Comparison of ENCODE assay signal across 16 mouse cellular contexts in genomic region chr8:79201446-79202147, GRCm38 (mm10). TPM values are rescaled to one million over a fixed set of nuclear protein-coding genes. Genes with fewer than 3 reads are reported as not detected.
DNase-seq lines count a peak whose midpoint lies in the region; ATAC-seq and TF ChIP-seq lines count a peak whose summit lies in the region.
"Had no signal": no experiment of that assay in that cellular context is flagged by ENCODE, and none has a peak within 500 bp of the region (broad histone marks: within the 10 kb centered on the region; RNA-seq: fewer than 3 reads in every experiment).

No protein-coding gene starts in this region.

- peaks cover 12% of the 10 kb centered on the region for H3K4me1 ChIP-seq in forebrain, embryonic 15.5 days
- H3K4me1 ChIP-seq in forebrain, embryonic 10.5 days: peaks cover 9% of the 10 kb centered on the region
- peaks cover 9% of the 10 kb centered on the region; the same call in 1 of the 2 replicates for H3K4me1 ChIP-seq in forebrain, postnatal 0 days (ENCODE audit: insufficient read depth)
- H3K4me1 ChIP-seq: liver, embryonic 13.5 days had no signal

- H3K9ac ChIP-seq in forebrain, embryonic 15.5 days (replicated peaks): no peak overlapping the region
- H3K9ac ChIP-seq in forebrain, postnatal 0 days: no peak overlapping the region
- H3K9ac ChIP-seq: liver, embryonic 13.5 days had no signal

- no peak overlapping the region for H3K4me2 ChIP-seq in forebrain, embryonic 15.5 days (replicated peaks)
- H3K4me2 ChIP-seq in forebrain, postnatal 0 days (ENCODE audit: low read depth): no peak overlapping the region
- H3K4me2 ChIP-seq: liver, embryonic 13.5 days had no signal

- WGBS in forebrain, embryonic 15.5 days: 55% methylated on average over 11 of the region's 11 CpGs
- 76% methylated on average over 11 of the region's 11 CpGs for WGBS in forebrain, embryonic 10.5 days
- WGBS in forebrain, postnatal 0 days: 50% methylated on average over 11 of the region's 11 CpGs

- H3K4me3 ChIP-seq in forebrain, embryonic 15.5 days: no peak overlapping the region
- H3K4me3 ChIP-seq in forebrain, embryonic 10.5 days: no peak overlapping the region
- no peak overlapping the region for H3K4me3 ChIP-seq in forebrain, postnatal 0 days (ENCODE audit: low read depth, low read length)
- H3K4me3 ChIP-seq: liver, embryonic 13.5 days had no signal

- H3K27me3 ChIP-seq in forebrain, embryonic 15.5 days: no peaks in the 10 kb centered on the region
- no peaks in the 10 kb centered on the region for H3K27me3 ChIP-seq in forebrain, embryonic 10.5 days (ENCODE audit: poor library complexity, severe bottlenecking)
- H3K27me3 ChIP-seq in forebrain, postnatal 0 days (ENCODE audit: insufficient read depth, low read length): no peaks in the 10 kb centered on the region
- H3K27me3 ChIP-seq: liver, embryonic 13.5 days had no signal

- no peaks in the 10 kb centered on the region for H3K36me3 ChIP-seq in forebrain, embryonic 15.5 days
- peaks cover 4% of the 10 kb centered on the region; the same call in 1 of the 2 replicates for H3K36me3 ChIP-seq in forebrain, embryonic 10.5 days (replicated peaks)
- no peaks in the 10 kb centered on the region for H3K36me3 ChIP-seq in forebrain, postnatal 0 days (ENCODE audit: insufficient read depth)
- H3K36me3 ChIP-seq: liver, embryonic 13.5 days had no signal

- no peaks in the 10 kb centered on the region for H3K9me3 ChIP-seq in forebrain, embryonic 15.5 days
- no peaks in the 10 kb centered on the region for H3K9me3 ChIP-seq in forebrain, embryonic 10.5 days
- H3K9me3 ChIP-seq in forebrain, postnatal 0 days (ENCODE audit: low read length): no peaks in the 10 kb centered on the region
- H3K9me3 ChIP-seq: liver, embryonic 13.5 days had no signal

- TF ChIP-seq CTCF in forebrain, postnatal 0 days (IDR thresholded peaks at IDR 0.05; ENCODE audit: low read depth): no peak

- no peak overlapping the region for H3K27ac ChIP-seq in forebrain, embryonic 15.5 days (replicated peaks)
- no peak overlapping the region for H3K27ac ChIP-seq in forebrain, embryonic 10.5 days
- H3K27ac ChIP-seq in forebrain, postnatal 0 days (ENCODE audit: low read depth, low read length): no peak overlapping the region
- H3K27ac ChIP-seq: liver, embryonic 13.5 days had no signal

- intact Hi-C loops in heart, postnatal 25 days (cut with DNase I): no loop called here
- intact Hi-C loops in left cerebral cortex, postnatal 25 days (cut with DNase I): loop anchor here (2.0 kb wide), 1 partner anchor 61 kb away; no protein-coding TSS in a partner anchor

- peak; percentile 41; the same call in 1 of the 2 replicates for ATAC-seq in forebrain, embryonic 15.5 days (replicated peaks)
- ATAC-seq in forebrain, postnatal 0 days: peak; percentile 46
- ATAC-seq: inflammation-experienced regulatory T-cells, adult 6 months had no signal

- no peak for DNase-seq in forebrain, embryonic 10.5 days (ENCODE audit: extremely low spot score, low spot score)
- DNase-seq in Muller cell, postnatal 12 days (ENCODE audit: inconsistent ontology term): peak; percentile 25
- DNase-seq in cerebellum, adult 9-11 months: peak; percentile 25
- no peak for DNase-seq in forebrain, postnatal 0 days
- no peak for DNase-seq in heart, postnatal 25 days (ENCODE audit: low spot score)
- no peak for DNase-seq in adrenal gland, adult 8-10 months
- no peak for DNase-seq in left cerebral cortex, postnatal 25 days (ENCODE audit: low spot score in 2 of 2)
- DNase-seq: heart, adult 18-20 months; kidney, postnatal 14 days; liver, embryonic 13.5 days; thymus, postnatal 14 days had no signal

RNA-seq across cellular contexts. Expression of gene 1700011L22Rik, which starts 46.8 kb away (rescaled TPM):
- not detected in 2 replicates for polyA plus RNA-seq in forebrain, embryonic 15.5 days (2015; fragmentation: Nextera tagmentation; extraction: Ambion mirVana)
- polyA plus RNA-seq in forebrain, embryonic 10.5 days (2016; fragmentation: Nextera tagmentation; extraction: Ambion mirVana): not detected in 2 replicates
- not detected in 2 replicates for total RNA-seq in forebrain, postnatal 0 days (2014; rRNA removed)
- polyA plus RNA-seq in forebrain, postnatal 0 days (2015; fragmentation: Nextera tagmentation; extraction: Ambion mirVana): not detected in 2 replicates
- not detected for total RNA-seq in heart, postnatal 25 days (2021)
- total RNA-seq in adrenal gland, adult 8-10 months (2022): under 1 TPM in 2 of 4 experiments, not detected in 2; 0.40 to 0.49 TPM
- not detected for total RNA-seq in left cerebral cortex, postnatal 25 days (2021)
- total RNA-seq: heart, adult 18-20 months; layer of hippocampus, postnatal 14 days; MEL had no signal
- polyA plus RNA-seq: inflammation-experienced regulatory T-cells, adult 6 months; liver, embryonic 13.5 days; neural tube, embryonic 14.5 days had no signal

Comparison
In these comparisons a context has a peak if more than half of its experiments do, and no peak if none do; other contexts are left out.
1. DNase-seq: peak in Muller cell, postnatal 12 days (single experiment) and cerebellum, adult 9-11 months (single experiment); none in forebrain, embryonic 10.5 days (single experiment), forebrain, postnatal 0 days (single experiment), heart, postnatal 25 days (single experiment), adrenal gland, adult 8-10 months (single experiment) and left cerebral cortex, postnatal 25 days (0 of 2).